Mouse (Mus musculus) brain, embryonic 14.5 days (tissue): ENCODE measurements at regions not wholly inside any gene's neighbourhood (a gene's known extent, or its start where the extent isn't known, plus 50 kb on each side); places are given as distances from the start of the nearest gene placed in this dataset.

Experiments
- DNase-seq: peaks from one replicate; pipeline ENCODE4 v3.0.0-alpha.2; 2011; ENCODE audit warnings: low read depth
- CTCF ChIP-seq: fragments of 200-500 bp; IDR thresholded peaks from 2 replicates; pipeline ENCODE4 v1.5.1; 2012; ENCODE audit warnings: inconsistent platforms, mild to moderate bottlenecking, moderate library complexity, borderline replicate concordance; ENCODE audit not compliant: insufficient read depth, insufficient read length; ENCODE audit errors: extremely low read depth
- POLR2A ChIP-seq: fragments of 200-500 bp; IDR thresholded peaks from 2 replicates; pipeline ENCODE4 v1.6.1; 2012; ENCODE audit warnings: mild to moderate bottlenecking, inconsistent platforms, borderline replicate concordance; ENCODE audit not compliant: poor library complexity, insufficient read depth, insufficient read length, severe bottlenecking; ENCODE audit errors: extremely low read depth

GRCm38 (mm10) chr4:35477211-35478005 is 251.4 kb upstream of the C9orf72 start:
- TF ChIP-seq CTCF (no peak), POLR2A (no peak)

GRCm38 (mm10) chr4:35474020-35474419 is 248.0 kb upstream of the C9orf72 start:
- TF ChIP-seq POLR2A (no peak), CTCF (no peak)
- no peak for DNase-seq

More at GRCm38 (mm10) chr4:35477211-35478005, 251.4 kb upstream of the C9orf72 start:
- DNase-seq: peak; percentile 45
